Mouse (Mus musculus) heart, adult 2 months (tissue): ENCODE results near the gene Phf13.

Experiments used
- CTCF ChIP-seq: fragments of 200-600 bp; IDR thresholded peaks from 2 replicates; pipeline ENCODE4 v1.8.1; 2022; ENCODE audit warnings: antibody characterized with exemption, mild to moderate bottlenecking, moderate library complexity
- EP300 ChIP-seq: fragments of 200-500 bp; IDR thresholded peaks from 2 replicates; pipeline ENCODE4 v1.6.1; 2011; ENCODE audit warnings: low read depth, low read length, control low read depth; ENCODE audit not compliant: insufficient read depth
- POLR2A ChIP-seq: fragments of 200-500 bp; IDR thresholded peaks from 2 replicates; pipeline ENCODE4 v1.6.1; 2011; ENCODE audit warnings: mild to moderate bottlenecking, low read depth, low read length, control low read depth; ENCODE audit not compliant: insufficient read depth

- TF ChIP-seq POLR2A (no peak), CTCF (no peak), EP300 (no peak)
Observed at GRCm38 (mm10) chr4:152008148-152008500, 12.1 kb upstream of the Phf13 start.
